Mouse (Mus musculus): ENCODE data around the gene Kalrn. TPM values are rescaled to one million over a fixed set of nuclear protein-coding genes. Genes with fewer than 3 reads are reported as not detected.
A peak's percentile ranks its signal among the peaks of the same experiment; 100 is the strongest.

Gene Kalrn
- total RNA-seq, 2 experiments from 2014 or later: 1.1 TPM; not detected in 1

GRCm38 (mm10) chr16:34157386-34158135 lies 415.8 kb downstream of the Kalrn start:
- no peak for ATAC-seq (replicated peaks; ENCODE audit: low FRiP score, poor library complexity, severe bottlenecking)

DNA sequence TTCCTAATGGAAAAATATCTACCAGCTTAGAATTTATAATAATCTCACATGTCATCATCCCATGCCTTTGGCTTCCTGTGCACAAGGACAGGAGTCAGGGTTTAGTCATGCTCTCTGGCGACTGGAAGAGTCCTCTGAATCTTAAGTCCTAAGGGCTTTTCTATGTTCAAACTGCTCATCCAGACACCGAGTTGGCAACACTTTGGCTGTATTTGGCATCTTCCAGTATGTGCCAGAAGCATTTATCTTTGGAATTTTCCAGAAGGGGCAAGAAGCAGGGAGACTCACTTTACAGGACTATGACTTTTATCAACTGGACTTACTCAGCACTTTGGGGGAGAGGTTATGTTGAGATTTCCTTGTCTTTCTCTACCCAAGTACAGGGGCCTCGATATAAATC lies 417.6 kb downstream of the Kalrn start:
- no peak for ATAC-seq (replicated peaks; ENCODE audit: low FRiP score, poor library complexity, severe bottlenecking)

- no peak for ATAC-seq (replicated peaks; ENCODE audit: low FRiP score, poor library complexity, severe bottlenecking)
Observed at GRCm38 (mm10) chr16:34154903-34155302, 418.4 kb downstream of the Kalrn start.

GRCm38 (mm10) chr16:34151528-34152071 lies 421.7 kb downstream of the Kalrn start:
- ATAC-seq (replicated peaks; ENCODE audit: low FRiP score, poor library complexity, severe bottlenecking): no peak

GRCm38 (mm10) chr16:34141670-34142069 lies 431.7 kb downstream of the Kalrn start:
- ATAC-seq (replicated peaks; ENCODE audit: low FRiP score, poor library complexity, severe bottlenecking): no peak

GRCm38 (mm10) chr16:34135074-34135473 lies 438.3 kb downstream of the Kalrn start:
- no peak for ATAC-seq (replicated peaks; ENCODE audit: low FRiP score, poor library complexity, severe bottlenecking)

DNA sequence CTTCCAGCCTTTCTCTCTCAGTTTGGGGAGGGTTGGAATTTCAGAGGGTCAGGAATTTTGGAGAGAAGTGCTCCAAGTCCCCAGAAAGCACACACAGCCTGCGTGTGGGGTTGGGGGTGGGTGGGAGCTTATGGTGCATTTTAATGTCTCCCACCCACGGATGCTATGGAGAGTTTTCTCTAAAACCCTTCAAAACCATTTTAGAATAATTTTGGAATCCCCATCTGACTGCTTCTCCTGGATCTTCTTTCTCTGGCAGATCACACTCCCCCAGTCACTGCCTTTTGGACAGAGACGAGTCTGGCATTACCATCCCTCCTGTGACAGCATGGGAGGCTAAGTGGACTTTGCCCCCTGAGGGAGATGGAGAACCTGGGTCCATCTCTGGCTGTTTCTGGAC lies 438.7 kb downstream of the Kalrn start:
- ATAC-seq (replicated peaks; ENCODE audit: low FRiP score, poor library complexity, severe bottlenecking): no peak

GRCm38 (mm10) chr16:34125595-34125994 lies 447.7 kb downstream of the Kalrn start:
- ATAC-seq (replicated peaks; ENCODE audit: low FRiP score, poor library complexity, severe bottlenecking): no peak

DNA sequence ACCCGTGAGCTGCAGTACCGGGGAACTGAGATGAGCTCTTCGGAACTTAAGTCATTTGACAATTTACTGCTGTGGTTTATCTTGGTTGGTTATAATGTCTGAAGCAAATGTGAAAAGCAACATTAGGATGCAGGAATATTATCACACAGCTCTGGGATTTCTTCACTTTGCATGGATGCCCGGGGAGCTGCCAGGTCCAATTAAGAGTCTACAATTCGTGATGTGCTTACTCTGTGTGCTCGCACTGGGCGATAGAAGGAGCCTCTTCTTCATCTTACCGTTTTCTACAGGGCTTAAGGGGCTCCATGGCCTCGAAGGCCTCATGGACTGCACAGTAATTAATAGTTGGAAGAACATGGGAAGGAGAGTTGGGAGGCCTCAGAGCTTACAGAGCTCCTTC lies 450.8 kb downstream of the Kalrn start:
- ATAC-seq (replicated peaks; ENCODE audit: low FRiP score, poor library complexity, severe bottlenecking): no peak

DNA sequence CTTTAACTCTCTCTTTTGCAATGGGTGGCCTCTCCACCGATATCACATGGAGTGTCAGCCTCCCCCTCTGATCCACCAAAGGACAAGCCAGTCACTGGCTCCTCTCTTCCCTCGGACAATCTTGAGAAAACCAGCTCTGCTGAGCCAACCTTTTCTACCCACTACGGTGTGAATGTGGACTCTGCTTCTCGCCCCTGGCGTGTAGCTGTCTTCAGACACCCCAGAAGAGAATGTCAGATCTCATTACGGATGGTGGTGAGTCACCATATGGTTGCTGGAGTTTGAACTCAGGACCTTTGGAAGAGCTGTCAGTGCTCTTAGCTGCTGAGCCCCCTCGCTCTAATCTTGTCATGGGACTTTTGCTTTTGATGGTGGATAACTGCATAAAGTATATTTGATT lies 452.0 kb downstream of the Kalrn start:
- no peak for ATAC-seq (replicated peaks; ENCODE audit: low FRiP score, poor library complexity, severe bottlenecking)

DNA sequence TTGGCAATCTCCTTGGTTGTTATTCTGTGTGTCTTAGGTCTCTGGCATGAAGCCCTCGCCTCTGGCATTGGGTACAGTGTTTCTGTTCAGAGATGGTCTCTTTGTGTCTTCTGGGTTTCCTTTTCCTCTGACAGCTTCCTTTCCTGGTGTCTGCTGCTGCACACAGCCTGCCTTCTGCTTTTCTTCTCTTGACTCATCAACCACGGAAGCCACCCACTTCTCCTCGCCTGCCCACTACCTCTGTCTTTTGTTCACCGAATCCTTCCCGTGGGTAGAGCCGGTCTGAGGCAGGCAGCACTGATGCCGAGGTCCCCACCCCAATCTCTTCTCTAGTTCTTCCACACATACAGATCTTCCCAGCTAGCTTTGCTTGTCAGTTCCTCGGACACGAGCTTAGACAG lies 452.5 kb downstream of the Kalrn start:
- no peak for ATAC-seq (replicated peaks; ENCODE audit: low FRiP score, poor library complexity, severe bottlenecking)

GRCm38 (mm10) chr16:34119844-34120243 lies 453.5 kb downstream of the Kalrn start:
- no peak for ATAC-seq (replicated peaks; ENCODE audit: low FRiP score, poor library complexity, severe bottlenecking)

DNA sequence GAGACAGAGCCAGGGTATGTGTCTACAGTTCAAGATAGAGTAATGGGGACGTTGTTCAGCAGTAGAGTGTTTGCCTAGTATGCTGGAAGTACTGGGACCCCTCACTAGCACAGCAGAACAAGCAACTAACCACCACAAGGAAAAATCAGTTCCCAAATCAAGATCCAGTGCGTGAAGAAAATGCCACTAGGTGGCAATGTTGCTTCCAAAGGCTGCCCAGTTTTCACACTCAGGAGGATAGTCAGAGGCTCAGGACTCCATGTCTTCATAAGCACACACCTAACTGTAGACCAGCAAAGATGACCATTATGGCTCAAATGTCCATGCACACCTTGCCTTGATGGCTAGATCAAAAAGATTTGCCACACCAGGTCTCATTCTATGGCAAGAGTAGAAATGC lies 454.0 kb downstream of the Kalrn start:
- ATAC-seq (replicated peaks; ENCODE audit: low FRiP score, poor library complexity, severe bottlenecking): no peak

- peak; percentile 74 for ATAC-seq (replicated peaks; ENCODE audit: low FRiP score, poor library complexity, severe bottlenecking)
Observed at GRCm38 (mm10) chr16:34114665-34115064, 458.7 kb downstream of the Kalrn start.

GRCm38 (mm10) chr16:34113150-34113549 lies 460.2 kb downstream of the Kalrn start:
- no peak for ATAC-seq (replicated peaks; ENCODE audit: low FRiP score, poor library complexity, severe bottlenecking)

- ATAC-seq (replicated peaks; ENCODE audit: low FRiP score, poor library complexity, severe bottlenecking): no peak
Observed at GRCm38 (mm10) chr16:34112490-34112889, 460.8 kb downstream of the Kalrn start.

DNA sequence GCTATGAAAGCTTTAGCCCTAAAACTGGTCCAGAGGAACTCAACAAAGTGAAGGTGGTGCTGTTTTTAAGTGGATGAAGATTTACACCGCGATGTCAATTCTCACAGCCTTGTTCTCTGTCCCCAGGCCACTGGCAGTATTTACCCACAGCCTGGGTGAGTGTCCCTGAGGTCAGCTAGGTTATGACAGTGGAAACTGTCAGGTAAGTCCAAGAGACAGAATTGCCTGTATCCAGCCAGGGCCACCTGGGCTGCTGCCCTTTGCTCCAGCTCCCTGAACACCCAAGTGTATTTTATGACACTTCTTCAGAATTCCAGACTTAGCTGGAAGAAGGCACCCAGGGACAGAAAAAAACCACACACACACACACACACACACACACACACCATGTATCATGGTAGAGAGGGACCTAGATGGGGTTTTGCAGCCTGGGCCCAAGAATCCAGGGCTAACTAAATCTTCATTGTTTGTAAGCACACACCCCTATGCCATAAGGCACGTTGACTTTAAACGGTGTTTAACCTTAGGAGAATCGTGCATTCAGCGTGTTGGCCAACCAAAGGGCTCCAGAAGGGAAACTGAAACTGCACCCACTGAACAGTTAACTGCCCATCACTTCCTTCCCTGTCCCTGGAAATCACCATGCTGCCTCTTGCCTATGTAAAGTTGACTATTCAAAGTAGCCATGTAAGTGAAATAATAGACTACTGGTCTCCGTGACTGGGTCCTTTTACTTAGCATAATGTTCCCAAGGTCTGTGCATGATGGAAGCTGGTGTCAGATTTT lies 462.3 kb downstream of the Kalrn start:
- no peak for ATAC-seq (replicated peaks; ENCODE audit: low FRiP score, poor library complexity, severe bottlenecking)

DNA sequence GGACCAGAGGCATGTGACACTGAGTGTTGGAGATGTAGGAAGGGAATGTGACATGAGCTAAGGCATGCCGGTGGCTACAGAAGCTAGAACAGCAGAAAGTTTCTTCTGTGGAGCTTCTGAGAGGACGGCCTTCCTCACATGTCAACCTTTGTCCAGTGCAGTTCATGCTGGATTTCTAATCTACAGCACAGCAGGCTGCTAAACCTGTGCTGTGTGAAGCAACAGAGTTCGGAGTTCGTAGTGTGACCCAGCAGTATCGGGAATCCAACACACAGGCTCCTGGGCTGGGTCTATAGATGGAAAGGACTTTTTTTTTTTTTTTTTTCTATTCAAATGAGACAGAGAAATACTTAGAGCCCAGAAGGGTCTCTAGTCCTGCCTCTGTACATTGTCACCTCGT lies 468.9 kb downstream of the Kalrn start:
- no peak for ATAC-seq (replicated peaks; ENCODE audit: low FRiP score, poor library complexity, severe bottlenecking)

- no peak for ATAC-seq (replicated peaks; ENCODE audit: low FRiP score, poor library complexity, severe bottlenecking)
Observed at GRCm38 (mm10) chr16:34102742-34103141, 470.6 kb downstream of the Kalrn start.

DNA sequence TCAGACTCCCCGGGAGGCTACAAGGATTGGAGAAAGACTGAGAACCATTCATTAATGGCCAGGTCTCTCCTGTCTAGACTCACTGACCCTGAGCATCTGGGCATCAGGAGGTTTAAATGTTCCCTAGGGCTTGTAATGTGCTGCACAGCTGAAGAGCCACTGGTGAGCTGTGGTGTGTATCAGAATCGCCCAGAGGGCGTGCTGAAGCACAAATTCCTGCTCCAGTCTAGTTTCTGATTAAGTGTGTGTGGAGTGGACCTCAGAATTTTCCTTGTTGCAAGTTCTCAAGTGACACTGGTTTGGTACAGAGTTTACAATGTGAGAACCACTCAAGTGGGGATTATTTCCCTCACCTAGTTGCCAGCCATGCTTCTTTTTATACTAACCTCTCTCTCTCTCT lies 473.5 kb downstream of the Kalrn start:
- ATAC-seq (replicated peaks; ENCODE audit: low FRiP score, poor library complexity, severe bottlenecking): no peak

DNA sequence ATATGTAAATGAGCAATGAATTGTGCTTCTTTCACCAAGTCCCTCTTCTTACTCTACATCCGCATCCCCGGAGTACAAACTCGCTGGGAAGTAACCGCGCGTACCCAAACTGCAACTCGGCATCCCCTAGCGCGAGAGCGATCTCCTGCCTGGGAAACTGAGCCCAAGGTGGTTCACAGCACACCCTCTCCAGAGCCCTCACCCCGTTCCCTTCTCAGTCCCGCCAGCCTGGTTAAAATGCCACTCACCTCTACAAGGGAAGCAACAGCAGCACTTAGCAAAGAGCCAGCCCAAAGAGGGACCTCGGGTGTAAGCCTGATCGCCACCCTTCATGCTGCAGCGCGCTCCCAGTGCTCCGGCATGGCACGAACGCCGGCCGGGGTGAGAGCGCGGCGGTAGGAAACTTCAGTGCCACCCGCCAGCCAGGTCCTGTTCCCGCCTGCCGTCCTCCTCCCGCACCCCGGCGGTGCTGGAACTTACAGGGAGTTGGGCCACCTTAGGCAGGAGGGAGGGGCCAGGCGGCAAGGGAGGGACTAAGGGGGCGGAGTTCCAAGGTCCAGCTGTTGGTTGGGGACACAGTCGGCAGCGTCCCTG lies 477.7 kb downstream of the Kalrn start:
- ATAC-seq (replicated peaks; ENCODE audit: low FRiP score, poor library complexity, severe bottlenecking): peak; percentile 78

All from erythroid progenitor cell, adult 5-6 weeks (primary cell).